Mouse (Mus musculus): Measurements from ENCODE around the gene Lama1.

GRCm38 (mm10) chr17:67685022-67685743 lies 11.9 kb upstream of the Lama1 start:
- no peak for TF ChIP-seq CTCF (IDR thresholded peaks at IDR 0.05; ENCODE audit: control insufficient read depth, insufficient read depth, insufficient read length)
- TF ChIP-seq MAX (IDR thresholded peaks at IDR 0.05): no peak
- no peak for TF ChIP-seq USF1 (IDR thresholded peaks at IDR 0.05; ENCODE audit: low read depth)
- TF ChIP-seq CEBPB (IDR thresholded peaks at IDR 0.05; ENCODE audit: low read depth): no peak
- no peak for TF ChIP-seq MYOD1 (IDR thresholded peaks at IDR 0.05; ENCODE audit: control insufficient read depth, insufficient read length, low read depth)
- no peak for TF ChIP-seq FOSL1 (IDR thresholded peaks at IDR 0.05; ENCODE audit: insufficient read depth, low read length, poor library complexity, severe bottlenecking)

Data from C2C12 (cell line).